Mouse (Mus musculus): ENCODE measurements at regions not wholly inside any gene's neighbourhood (a gene's known extent, or its start where the extent isn't known, plus 50 kb on each side); places are given as distances from the start of the nearest gene placed in this dataset.

DNA sequence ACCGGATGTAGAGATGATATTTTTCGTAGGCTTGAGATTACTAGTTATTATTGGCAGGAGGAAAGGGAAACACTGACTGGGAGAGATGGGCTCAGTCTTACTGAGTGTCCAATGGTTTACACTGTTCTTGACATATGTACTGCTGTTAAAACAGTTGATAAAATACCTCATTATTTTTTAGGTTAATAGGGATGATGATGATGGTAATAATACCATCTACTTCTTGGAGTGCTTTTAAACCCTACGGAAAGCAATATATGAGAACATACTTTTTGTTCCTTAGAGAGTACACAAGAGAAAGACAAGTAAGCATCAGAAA lies 216.6 kb upstream of the Tacr3 start:
- no peak for DNase-seq (ENCODE audit: low spot score)
- Histone ChIP-seq H3K36me3 (replicated peaks) (no peaks in the 10 kb centered on the region), H3K4me3 (ENCODE audit: low read depth, low read length) (no peak overlapping the region), H3K4me1 (ENCODE audit: insufficient read depth, low read depth, low read length) (no peaks in the 10 kb centered on the region), H3K9me3 (replicated peaks) (no peaks in the 10 kb centered on the region), H3K27me3 (ENCODE audit: insufficient read depth, low read length) (no peaks in the 10 kb centered on the region)
- no peak for ATAC-seq (ENCODE audit: extremely low read depth, insufficient number of reproducible peaks, low FRiP score, poor library complexity, severe bottlenecking)
- TF ChIP-seq GATA2 (IDR thresholded peaks at IDR 0.05; ENCODE audit: borderline replicate concordance, low read depth, low read length), result no peak
- no peak for TF ChIP-seq POLR2AphosphoS5 (IDR thresholded peaks at IDR 0.05; ENCODE audit: insufficient replicate concordance, low read depth, low read length)
- TF ChIP-seq GATA1 (IDR thresholded peaks at IDR 0.05; ENCODE audit: borderline replicate concordance, low read length), result no peak
- TF ChIP-seq CTCF (IDR thresholded peaks at IDR 0.05; ENCODE audit: low read depth, low read length), result no peak
- no peak for TF ChIP-seq TAL1 (conservative IDR thresholded peaks at IDR 0.05; ENCODE audit: low read depth, low read length)

DNA sequence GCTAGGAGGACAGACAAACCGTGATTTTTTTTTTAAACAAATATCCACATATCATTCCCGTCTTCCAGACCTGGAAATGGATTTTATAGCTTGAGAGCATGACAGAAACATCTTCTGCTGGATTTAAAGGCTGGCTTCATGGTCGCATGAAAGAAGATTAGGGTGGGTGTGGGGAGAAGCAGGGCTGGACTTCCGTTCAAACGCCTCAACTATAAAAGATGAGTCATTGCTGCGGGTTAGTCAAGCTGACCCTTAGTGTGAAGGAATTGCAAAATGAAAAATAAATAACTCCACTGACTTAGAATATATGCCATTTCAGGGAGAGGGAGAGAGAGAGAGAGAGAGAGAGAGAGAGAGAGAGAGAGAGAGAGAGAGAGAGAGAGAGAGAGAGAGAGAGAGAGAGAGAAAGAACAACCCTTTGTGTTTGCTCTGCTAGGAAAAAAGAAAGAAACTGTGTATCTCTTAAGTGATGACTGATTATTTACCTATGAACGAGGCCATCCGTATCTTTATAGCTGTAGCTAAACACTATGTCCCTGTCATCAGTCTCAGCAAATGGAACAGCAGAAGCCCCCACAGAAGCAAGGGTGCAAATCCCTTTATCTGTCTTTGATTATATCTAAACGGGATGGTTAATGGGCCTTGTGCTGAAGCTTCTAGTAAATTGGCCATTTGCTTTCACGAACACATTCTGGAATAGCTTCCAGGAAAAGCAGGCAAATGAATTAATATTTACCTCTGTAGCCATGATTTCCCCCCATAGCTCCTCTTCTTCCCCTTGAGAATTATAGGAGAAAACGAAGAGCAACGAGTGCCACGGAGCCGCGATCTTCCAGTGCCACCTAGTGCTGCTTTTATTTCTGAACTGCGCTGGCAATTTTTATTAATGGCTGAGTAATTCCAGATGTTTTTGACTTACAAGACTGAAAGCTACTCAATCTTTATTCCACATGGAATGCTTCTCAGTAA lies 199.4 kb upstream of the Tacr3 start:
- Histone ChIP-seq H3K4me3 (ENCODE audit: low read depth, low read length) (no peak overlapping the region), H3K9me3 (replicated peaks) (peaks cover 3% of the 10 kb centered on the region; the same call in 1 of the 2 replicates), H3K36me3 (replicated peaks) (no peaks in the 10 kb centered on the region), H3K27me3 (ENCODE audit: insufficient read depth, low read length) (no peaks in the 10 kb centered on the region), H3K4me1 (ENCODE audit: insufficient read depth, low read depth, low read length) (no peaks in the 10 kb centered on the region)
- DNase-seq (ENCODE audit: low spot score), result no peak
- TF ChIP-seq GATA1 (IDR thresholded peaks at IDR 0.05; ENCODE audit: borderline replicate concordance, low read length) (no peak), CTCF (IDR thresholded peaks at IDR 0.05; ENCODE audit: low read depth, low read length) (no peak), POLR2AphosphoS5 (IDR thresholded peaks at IDR 0.05; ENCODE audit: insufficient replicate concordance, low read depth, low read length) (no peak), TAL1 (conservative IDR thresholded peaks at IDR 0.05; ENCODE audit: low read depth, low read length) (no peak), GATA2 (IDR thresholded peaks at IDR 0.05; ENCODE audit: borderline replicate concordance, low read depth, low read length) (no peak)
- no peak for ATAC-seq (ENCODE audit: extremely low read depth, insufficient number of reproducible peaks, low FRiP score, poor library complexity, severe bottlenecking)

DNA sequence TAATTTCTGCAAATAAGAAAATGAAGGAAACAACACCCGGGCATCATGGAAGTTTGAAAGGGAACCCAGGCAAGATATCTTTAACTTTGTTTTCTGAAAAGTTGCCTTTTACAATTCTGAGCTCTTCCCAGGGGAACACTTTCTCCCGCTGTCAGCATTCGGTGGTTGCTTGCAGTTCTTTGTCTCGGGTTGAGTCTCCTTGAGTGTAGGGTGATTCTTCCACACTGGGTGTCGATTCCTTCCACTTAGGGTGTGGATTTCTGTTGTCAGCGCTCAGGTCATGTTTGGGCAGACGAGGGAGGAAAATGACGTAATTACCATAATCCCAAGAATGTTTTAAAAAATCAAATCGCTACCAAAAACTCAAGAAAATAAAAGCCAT lies 198.7 kb upstream of the Tacr3 start:
- Histone ChIP-seq H3K9me3 (replicated peaks) (peaks cover 3% of the 10 kb centered on the region; the same call in 1 of the 2 replicates), H3K36me3 (replicated peaks) (no peaks in the 10 kb centered on the region), H3K4me3 (ENCODE audit: low read depth, low read length) (no peak overlapping the region), H3K4me1 (ENCODE audit: insufficient read depth, low read depth, low read length) (no peaks in the 10 kb centered on the region), H3K27me3 (ENCODE audit: insufficient read depth, low read length) (no peaks in the 10 kb centered on the region)
- ATAC-seq (ENCODE audit: extremely low read depth, insufficient number of reproducible peaks, low FRiP score, poor library complexity, severe bottlenecking) (no peak), DNase-seq (ENCODE audit: low spot score) (no peak)
- TF ChIP-seq CTCF (IDR thresholded peaks at IDR 0.05; ENCODE audit: low read depth, low read length) (no peak), POLR2AphosphoS5 (IDR thresholded peaks at IDR 0.05; ENCODE audit: insufficient replicate concordance, low read depth, low read length) (no peak), GATA2 (IDR thresholded peaks at IDR 0.05; ENCODE audit: borderline replicate concordance, low read depth, low read length) (no peak), GATA1 (IDR thresholded peaks at IDR 0.05; ENCODE audit: borderline replicate concordance, low read length) (no peak), TAL1 (conservative IDR thresholded peaks at IDR 0.05; ENCODE audit: low read depth, low read length) (no peak)

DNA sequence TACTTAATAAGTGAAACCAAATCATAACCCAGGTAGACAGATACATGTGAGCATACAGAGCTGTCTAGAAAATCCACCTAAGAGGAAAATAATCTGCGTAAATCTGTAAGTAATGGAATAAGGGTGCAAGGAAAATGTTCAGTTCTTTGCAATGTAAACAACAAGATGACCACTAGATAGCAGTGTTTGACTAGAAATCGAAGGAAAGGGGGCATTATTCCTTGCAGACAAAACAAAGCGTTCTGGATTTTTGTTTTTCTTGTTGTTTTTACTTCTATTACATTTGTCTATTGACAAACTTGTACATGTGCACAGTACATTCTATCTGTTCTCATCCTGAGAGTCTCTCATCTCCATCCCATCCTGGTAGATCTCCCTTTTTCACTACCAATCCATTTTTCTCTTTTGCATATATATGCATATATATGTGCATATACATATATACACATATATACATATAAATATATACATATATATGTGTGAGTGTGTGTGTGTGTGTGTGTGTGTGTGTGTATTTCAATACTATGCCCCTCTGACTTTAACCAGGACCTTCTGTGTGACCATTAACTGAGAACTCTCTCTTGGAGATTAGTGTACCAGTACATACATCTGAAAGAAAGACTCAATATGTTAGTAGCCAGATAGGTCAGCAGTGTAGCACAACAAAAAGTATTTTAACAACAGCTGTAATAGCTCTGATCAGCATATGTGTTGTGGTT lies 179.9 kb upstream of the Tacr3 start:
- H3K9me3 ChIP-seq (replicated peaks), result no peaks in the 10 kb centered on the region
- TF ChIP-seq TAL1 (conservative IDR thresholded peaks at IDR 0.05; ENCODE audit: low read depth, low read length), result no peak
- no peak for TF ChIP-seq GATA2 (IDR thresholded peaks at IDR 0.05; ENCODE audit: borderline replicate concordance, low read depth, low read length)
- TF ChIP-seq CTCF (IDR thresholded peaks at IDR 0.05; ENCODE audit: low read depth, low read length), result no peak
- no peak for TF ChIP-seq GATA1 (IDR thresholded peaks at IDR 0.05; ENCODE audit: borderline replicate concordance, low read length)
- no peak for TF ChIP-seq POLR2AphosphoS5 (IDR thresholded peaks at IDR 0.05; ENCODE audit: insufficient replicate concordance, low read depth, low read length)
- no peaks in the 10 kb centered on the region for H3K36me3 ChIP-seq (replicated peaks)
- DNase-seq (ENCODE audit: low spot score), result no peak
- no peaks in the 10 kb centered on the region for H3K4me1 ChIP-seq (ENCODE audit: insufficient read depth, low read depth, low read length)
- no peak for ATAC-seq (ENCODE audit: extremely low read depth, insufficient number of reproducible peaks, low FRiP score, poor library complexity, severe bottlenecking)
- no peaks in the 10 kb centered on the region for H3K27me3 ChIP-seq (ENCODE audit: insufficient read depth, low read length)
- no peak overlapping the region for H3K4me3 ChIP-seq (ENCODE audit: low read depth, low read length)

DNA sequence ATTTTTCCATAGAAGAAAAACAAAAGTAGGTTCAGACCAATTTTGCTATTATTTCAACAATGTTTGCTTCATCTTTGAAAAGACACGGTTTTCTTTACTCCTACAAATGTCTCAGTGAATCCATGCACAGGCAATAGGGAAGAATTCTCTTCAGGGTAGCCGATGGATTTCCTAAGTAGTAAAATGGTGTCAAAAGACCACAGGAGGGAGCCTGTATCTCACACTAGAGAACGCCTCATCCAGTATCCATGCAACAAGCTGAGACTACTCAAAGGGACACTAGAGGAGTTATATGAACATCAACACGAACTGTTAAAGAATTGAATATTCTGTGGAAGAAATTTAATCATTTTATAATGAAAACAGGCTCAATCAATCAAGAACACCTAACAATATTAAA lies 174.8 kb upstream of the Tacr3 start:
- ATAC-seq (ENCODE audit: extremely low read depth, insufficient number of reproducible peaks, low FRiP score, poor library complexity, severe bottlenecking) (no peak), DNase-seq (ENCODE audit: low spot score) (no peak)
- TF ChIP-seq GATA2 (IDR thresholded peaks at IDR 0.05; ENCODE audit: borderline replicate concordance, low read depth, low read length) (no peak), TAL1 (conservative IDR thresholded peaks at IDR 0.05; ENCODE audit: low read depth, low read length) (no peak), GATA1 (IDR thresholded peaks at IDR 0.05; ENCODE audit: borderline replicate concordance, low read length) (no peak), POLR2AphosphoS5 (IDR thresholded peaks at IDR 0.05; ENCODE audit: insufficient replicate concordance, low read depth, low read length) (no peak), CTCF (IDR thresholded peaks at IDR 0.05; ENCODE audit: low read depth, low read length) (no peak)
- Histone ChIP-seq H3K4me3 (ENCODE audit: low read depth, low read length) (no peak overlapping the region), H3K9me3 (replicated peaks) (no peaks in the 10 kb centered on the region), H3K4me1 (ENCODE audit: insufficient read depth, low read depth, low read length) (no peaks in the 10 kb centered on the region), H3K36me3 (replicated peaks) (no peaks in the 10 kb centered on the region), H3K27me3 (ENCODE audit: insufficient read depth, low read length) (no peaks in the 10 kb centered on the region)

DNA sequence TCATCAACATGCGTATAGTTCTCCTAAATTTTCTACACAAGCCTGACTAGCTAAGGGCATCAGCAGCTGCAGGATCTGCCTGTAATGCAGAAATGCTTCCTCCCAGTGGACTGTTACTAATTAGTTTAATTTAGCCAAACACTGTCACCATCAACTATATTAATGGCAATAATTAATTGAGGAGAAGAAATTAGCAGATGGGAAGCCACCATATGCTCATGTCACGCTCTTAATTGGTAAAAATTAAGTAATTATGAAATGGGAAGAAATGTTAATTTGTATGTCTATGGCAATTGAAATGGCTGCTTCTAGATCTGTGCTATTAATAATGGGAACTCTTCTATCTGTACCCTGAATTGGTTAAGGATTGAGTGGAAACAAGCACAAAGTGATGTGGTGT lies 133.9 kb upstream of the Tacr3 start:
- Histone ChIP-seq H3K4me3 (ENCODE audit: low read depth, low read length) (no peak overlapping the region), H3K36me3 (replicated peaks) (no peaks in the 10 kb centered on the region), H3K9me3 (replicated peaks) (no peaks in the 10 kb centered on the region), H3K27me3 (ENCODE audit: insufficient read depth, low read length) (no peaks in the 10 kb centered on the region), H3K4me1 (ENCODE audit: insufficient read depth, low read depth, low read length) (no peaks in the 10 kb centered on the region)
- ATAC-seq (ENCODE audit: extremely low read depth, insufficient number of reproducible peaks, low FRiP score, poor library complexity, severe bottlenecking) (no peak), DNase-seq (ENCODE audit: low spot score) (no peak)
- no peak for TF ChIP-seq TAL1 (conservative IDR thresholded peaks at IDR 0.05; ENCODE audit: low read depth, low read length)
- TF ChIP-seq CTCF (IDR thresholded peaks at IDR 0.05; ENCODE audit: low read depth, low read length), result no peak

All from G1E (cell line).